Mouse (Mus musculus): ENCODE data around the gene Pla2g1b.

GRCm38 (mm10) chr5:115474174-115474828, 8.2 kb downstream of the Pla2g1b start:
- TF ChIP-seq CTCF (IDR thresholded peaks at IDR 0.05; ENCODE audit: low read depth) (no peak), EP300 (IDR thresholded peaks at IDR 0.05; ENCODE audit: low read depth) (no peak)

Data from heart, postnatal 0 days (tissue).